Mouse (Mus musculus): Measurements from ENCODE around the gene Sinhcaf. TPM values are rescaled to one million over a fixed set of nuclear protein-coding genes. Genes with fewer than 3 reads are reported as not detected.

Sinhcaf gene
- total RNA-seq, 2 experiments from 2014 or later, result 43.3 to 97.8 TPM

DNA sequence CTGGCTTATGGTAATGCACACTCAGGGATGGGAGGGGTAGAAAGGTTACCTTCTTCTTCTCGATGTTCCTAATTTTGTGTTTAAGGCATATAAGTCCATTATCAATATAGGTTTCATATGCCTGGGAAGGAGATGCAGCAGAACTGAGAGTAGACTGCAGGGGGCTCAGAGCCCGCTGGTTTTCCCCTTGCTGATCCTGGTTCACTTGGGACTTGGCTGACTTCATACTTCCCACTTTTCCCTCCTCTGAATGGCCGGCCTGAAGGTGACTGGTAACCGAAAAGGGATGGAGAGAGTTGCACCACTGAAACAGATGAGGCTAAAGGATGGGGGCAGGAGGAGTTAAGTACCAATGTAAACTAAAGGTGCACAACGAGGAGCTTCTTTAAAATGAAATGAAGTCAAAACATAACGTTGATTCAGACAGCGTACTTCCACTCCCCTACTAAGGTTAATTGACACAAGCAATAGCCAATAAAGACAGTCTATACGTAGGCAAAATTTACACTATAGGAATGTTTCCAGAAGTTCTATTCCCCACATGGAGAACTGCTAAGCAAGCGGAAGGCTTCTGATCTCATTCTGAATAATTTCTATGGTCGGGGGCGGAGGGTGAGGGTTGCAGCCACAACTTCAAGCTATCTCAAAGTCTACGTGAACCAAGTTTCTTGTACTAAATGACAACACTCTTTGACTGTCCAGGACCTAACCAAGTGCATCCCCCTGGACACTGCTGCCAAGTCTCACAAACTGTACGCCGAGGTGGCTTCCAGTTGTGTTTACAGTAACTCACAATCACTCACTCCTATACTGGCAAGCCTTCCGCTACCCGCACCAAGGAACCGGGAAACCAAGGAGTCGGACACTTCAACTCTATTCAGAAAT, 51.1 kb downstream of the Sinhcaf start:
- peak; percentile 6 for ATAC-seq (replicated peaks; ENCODE audit: poor library complexity)

DNA sequence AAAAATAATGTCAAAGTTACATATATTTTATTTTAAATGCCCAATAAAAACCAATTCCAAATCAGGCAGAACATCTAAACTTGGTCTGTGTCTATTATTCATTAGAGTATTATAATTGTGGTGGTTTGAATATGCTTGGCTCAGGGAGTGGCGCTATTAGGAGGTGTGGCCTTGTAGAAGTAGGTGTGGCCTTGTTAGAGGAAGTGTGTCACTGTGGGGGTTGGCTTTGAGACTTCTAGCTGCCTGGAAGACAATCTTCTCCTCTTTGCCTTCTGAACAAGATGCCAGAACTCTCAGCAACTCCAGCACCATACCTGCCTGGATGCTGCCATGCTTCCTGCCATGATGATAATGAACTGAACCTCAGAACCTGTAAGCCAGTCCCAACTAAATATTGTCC, 72.4 kb downstream of the Sinhcaf start:
- no peak for ATAC-seq (replicated peaks; ENCODE audit: poor library complexity)

Other genes starting within 250 kb of the Sinhcaf start
- gene Ipo8, start 115.0 kb downstream of the Sinhcaf start, total RNA-seq (2015), result 31.4 and 35.0 TPM in 2 replicates
- gene Ipo8, start 115.0 kb downstream of the Sinhcaf start, total RNA-seq (2017), result 39.9 and 49.8 TPM in 2 replicates
- 4.0 and 6.0 TPM in 2 replicates for gene Caprin2, start 50.2 kb downstream of the Sinhcaf start, total RNA-seq (2015)
- gene Caprin2, start 50.2 kb downstream of the Sinhcaf start, total RNA-seq (2017), result 4.9 and 8.8 TPM in 2 replicates
- gene Dennd5b, start 155.2 kb upstream of the Sinhcaf start, total RNA-seq (2015), result 2.6 and 3.1 TPM in 2 replicates
- gene Dennd5b, start 155.2 kb upstream of the Sinhcaf start, total RNA-seq (2017), result 2.3 and 4.3 TPM in 2 replicates
- gene Gm10203, start 183.7 kb upstream of the Sinhcaf start, total RNA-seq (2015), result not detected in 2 replicates
- not detected in 2 replicates for gene Gm10203, start 183.7 kb upstream of the Sinhcaf start, total RNA-seq (2017)
- gene Etfbkmt, start 193.4 kb upstream of the Sinhcaf start, total RNA-seq (2015), result 8.2 and 21.1 TPM in 2 replicates
- 6.9 and 10.8 TPM in 2 replicates for gene Etfbkmt, start 193.4 kb upstream of the Sinhcaf start, total RNA-seq (2017)
- gene Amn1, start 242.2 kb upstream of the Sinhcaf start, total RNA-seq (2015), result 7.7 and 11.9 TPM in 2 replicates
- 9.5 and 13.0 TPM in 2 replicates for gene Amn1, start 242.2 kb upstream of the Sinhcaf start, total RNA-seq (2017)

Measured in megakaryocyte progenitor cell, adult 5-6 weeks (primary cell).